Mouse (Mus musculus) lung, embryonic 15.5 days (tissue): ENCODE measurements around the gene Abca14. TPM values are rescaled to one million over a fixed set of nuclear protein-coding genes. Genes with fewer than 3 reads are reported as not detected.

Experiments used
- ATAC-seq: fragments of 200-750 bp; cut with Nextera tagmentation; 2 replicates; pipeline ENCODE4 v1.8.0; 2017; ENCODE audit warnings: moderate number of reproducible peaks, borderline replicate concordance; ENCODE audit not compliant: low FRiP score, low TSS enrichment; ENCODE audit errors: extremely low read depth
- H3K27ac ChIP-seq: fragments of 300-500 bp; sonication (generic); 2 replicates; pipeline ENCODE4 v1.5.1; 2015; ENCODE audit warnings: moderate library complexity, mild to moderate bottlenecking, inconsistent platforms
- H3K27me3 ChIP-seq: fragments of 300-500 bp; sonication (generic); 2 replicates; pipeline ENCODE4 v1.6.1; 2015; ENCODE audit warnings: inconsistent platforms
- H3K36me3 ChIP-seq: fragments of 300-500 bp; sonication (generic); 2 replicates; pipeline ENCODE4 v1.6.1; 2015; ENCODE audit warnings: inconsistent platforms
- H3K4me1 ChIP-seq: fragments of 300-500 bp; sonication (generic); 2 replicates; pipeline ENCODE4 v1.6.1; 2015; ENCODE audit warnings: inconsistent platforms
- H3K4me2 ChIP-seq: fragments of 300-500 bp; sonication (generic); 2 replicates; pipeline ENCODE4 v1.6.1; 2015; ENCODE audit warnings: inconsistent platforms, mild to moderate bottlenecking, moderate library complexity
- H3K4me3 ChIP-seq: fragments of 300-500 bp; sonication (generic); 2 replicates; pipeline ENCODE4 v1.5.1; 2015; ENCODE audit warnings: mild to moderate bottlenecking, inconsistent platforms
- H3K9ac ChIP-seq: fragments of 300-500 bp; sonication (generic); 2 replicates; pipeline ENCODE4 v1.6.1; 2015; ENCODE audit warnings: inconsistent platforms
- H3K9me3 ChIP-seq: fragments of 300-500 bp; sonication (generic); 2 replicates; pipeline ENCODE4 v1.6.1; 2016; ENCODE audit warnings: inconsistent platforms
- WGBS: fragments of 180-500 bp; shearing (Covaris S2); methylation state at CpG from one replicate; pipeline ENCODE4 v1.1.7; 2015; 5-methylcytosine and 5-hydroxymethylcytosine counted together
- polyA plus RNA-seq: library from polyadenylated mRNA; unstranded; fragments of >200 nt; fragmentation: Nextera tagmentation; extraction: Ambion mirVana; gene quantifications from 2 replicates; pipeline ENCODE4 v1.2.1, GENCODE M21; 2015

Abca14 gene
- not detected in 2 replicates for polyA plus RNA-seq

DNA sequence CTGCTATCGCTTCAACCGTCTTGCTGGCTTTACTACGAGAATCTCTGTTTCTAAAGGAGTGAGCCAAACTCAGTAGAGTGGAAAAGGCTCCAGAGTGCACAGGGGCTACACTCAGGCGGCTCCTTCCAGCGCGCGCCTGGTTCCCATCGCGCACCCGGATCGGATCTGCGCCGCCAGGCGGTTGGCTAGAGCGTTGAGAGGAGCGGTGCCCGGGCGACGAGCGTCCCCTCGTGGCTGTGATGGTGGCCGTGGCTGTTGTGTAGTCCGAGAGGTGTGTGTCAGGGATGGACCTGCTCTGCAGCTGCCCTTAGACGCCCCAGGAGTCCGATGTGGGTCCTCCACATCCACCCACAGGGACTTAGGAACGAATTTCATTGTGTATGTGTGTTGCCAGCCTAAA lies at the start of gene Abca14:
Abca14 (plus strand) TSS at position 173 of the 400 bp plus-strand sequence.
- Histone ChIP-seq H3K4me2 (no peak within 1 kb of the TSS), H3K27ac (no peak within 1 kb of the TSS), H3K4me1 (peaks cover 15% of the 10 kb centered on the region), H3K9me3 (no peaks in the 10 kb centered on the region), H3K36me3 (no peaks in the 10 kb centered on the region), H3K4me3 (no peak within 1 kb of the TSS), H3K9ac (no peak within 1 kb of the TSS), H3K27me3 (peaks cover 28% of the 10 kb centered on the region)
- 4% methylated on average over 26 of the region's 26 CpGs for WGBS
- ATAC-seq: peak; percentile 73; the same call in 1 of the 2 replicates

GRCm38 (mm10) chr7:120156841-120157409 lies 46.8 kb upstream of the Abca14 start:
- 31% methylated on average over 2 of the region's 2 CpGs for WGBS
- ATAC-seq: no peak
- H3K9ac ChIP-seq: no peak overlapping the region
- no peaks in the 10 kb centered on the region for H3K9me3 ChIP-seq
- H3K36me3 ChIP-seq: no peaks in the 10 kb centered on the region
- H3K27ac ChIP-seq: no peak overlapping the region
- no peak overlapping the region for H3K4me3 ChIP-seq
- no peaks in the 10 kb centered on the region for H3K27me3 ChIP-seq
- no peaks in the 10 kb centered on the region for H3K4me1 ChIP-seq
- H3K4me2 ChIP-seq: no peak overlapping the region

DNA sequence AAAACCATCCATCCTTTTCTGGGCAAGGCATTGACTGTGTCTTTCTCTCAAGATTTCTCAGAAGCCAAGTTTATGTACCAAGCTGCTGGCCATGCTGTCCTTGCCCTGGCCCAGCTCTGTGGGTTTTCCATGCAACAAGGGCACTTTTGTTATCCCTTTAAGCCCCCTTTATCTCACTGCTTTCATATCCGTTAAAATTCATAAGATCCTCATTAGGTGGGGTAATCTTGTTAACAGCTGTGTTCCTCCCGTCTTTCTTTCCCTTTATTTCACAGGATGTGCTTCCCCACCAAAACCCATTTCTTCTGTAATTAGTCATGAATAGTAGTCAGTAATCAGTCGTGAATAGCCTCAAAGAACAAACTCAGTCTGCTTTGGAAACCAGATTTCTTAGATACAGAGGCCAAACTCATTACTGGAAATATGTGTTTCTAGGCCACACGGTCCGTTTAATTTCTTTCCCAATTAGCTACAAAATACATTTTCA lies 46.1 kb upstream of the Abca14 start:
- no peak overlapping the region for H3K27ac ChIP-seq
- 57% methylated on average over 5 of the region's 5 CpGs for WGBS
- H3K36me3 ChIP-seq: no peaks in the 10 kb centered on the region
- H3K4me2 ChIP-seq: no peak overlapping the region
- ATAC-seq: no peak
- H3K9ac ChIP-seq: no peak overlapping the region
- H3K27me3 ChIP-seq: no peaks in the 10 kb centered on the region
- no peaks in the 10 kb centered on the region for H3K9me3 ChIP-seq
- no peak overlapping the region for H3K4me3 ChIP-seq
- no peaks in the 10 kb centered on the region for H3K4me1 ChIP-seq

DNA sequence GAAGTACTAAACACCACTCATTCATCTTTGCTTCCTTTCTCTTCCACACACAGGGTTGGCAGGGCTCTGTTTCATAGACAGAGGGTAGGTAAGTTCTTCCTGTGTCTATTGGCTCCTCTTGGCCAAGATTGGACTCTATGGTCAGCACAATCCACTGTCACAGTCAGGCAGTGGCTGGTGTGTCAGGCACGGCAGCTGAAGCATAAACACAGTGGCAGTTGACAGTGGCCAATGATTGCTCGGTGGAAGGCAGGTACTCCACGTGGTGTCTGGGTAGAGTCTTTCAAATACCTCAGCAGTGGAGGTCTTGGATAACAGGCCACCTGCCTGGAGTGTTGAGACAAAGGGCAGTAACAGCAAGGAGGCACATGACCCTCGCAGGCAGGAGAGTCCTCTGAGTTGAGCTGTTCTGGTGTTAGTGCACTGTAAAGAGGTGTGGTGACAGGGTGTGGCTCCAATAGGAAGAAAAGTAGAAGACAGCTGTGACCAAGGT lies 45.6 kb upstream of the Abca14 start:
- Histone ChIP-seq H3K27ac (no peak overlapping the region), H3K9me3 (no peaks in the 10 kb centered on the region), H3K9ac (no peak overlapping the region), H3K4me1 (no peaks in the 10 kb centered on the region), H3K4me3 (no peak overlapping the region), H3K4me2 (no peak overlapping the region), H3K36me3 (no peaks in the 10 kb centered on the region), H3K27me3 (no peaks in the 10 kb centered on the region)
- no peak for ATAC-seq
- WGBS: 37% methylated on average over 4 of the region's 4 CpGs

DNA sequence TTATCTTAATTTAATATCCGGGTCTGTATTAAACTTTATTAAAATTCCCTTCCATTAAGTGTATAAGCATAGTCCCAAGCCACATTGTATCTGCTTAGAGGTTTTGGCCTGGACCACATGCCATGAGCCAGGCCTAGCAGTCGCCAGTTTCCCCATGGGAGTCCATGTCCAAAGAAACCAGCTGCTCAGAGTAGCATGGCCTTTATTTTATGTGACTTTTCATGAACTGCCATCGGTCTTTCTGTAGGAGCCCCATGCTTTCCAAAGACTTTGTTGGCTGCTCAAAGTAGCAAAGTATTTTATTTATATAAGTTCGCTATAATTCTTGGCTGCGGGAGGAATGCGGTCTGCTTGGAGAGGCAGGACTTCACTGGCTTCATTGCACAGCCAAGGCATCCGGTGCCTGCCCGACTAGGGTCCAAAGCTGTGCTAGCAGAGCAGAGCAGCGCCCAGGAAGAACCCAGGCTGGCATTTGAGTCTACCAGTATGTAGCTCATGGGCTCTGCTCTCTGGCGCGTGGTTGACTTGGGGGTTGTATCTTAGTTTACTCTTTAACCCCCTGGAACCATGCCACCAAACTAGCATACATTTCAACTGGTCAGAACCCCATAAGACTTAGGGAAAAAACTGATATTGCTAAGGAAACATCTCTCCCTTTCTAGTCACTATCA lies 40.0 kb upstream of the Abca14 start:
- Histone ChIP-seq H3K4me3 (no peak overlapping the region), H3K9me3 (no peaks in the 10 kb centered on the region), H3K9ac (no peak overlapping the region), H3K27me3 (no peaks in the 10 kb centered on the region), H3K4me1 (no peaks in the 10 kb centered on the region), H3K36me3 (no peaks in the 10 kb centered on the region), H3K27ac (no peak overlapping the region), H3K4me2 (no peak overlapping the region)
- 70% methylated on average over 11 of the region's 11 CpGs for WGBS
- no peak for ATAC-seq

GRCm38 (mm10) chr7:120172188-120172700 lies 31.5 kb upstream of the Abca14 start:
- Histone ChIP-seq H3K4me3 (no peak overlapping the region), H3K27me3 (no peaks in the 10 kb centered on the region), H3K36me3 (no peaks in the 10 kb centered on the region), H3K4me1 (no peaks in the 10 kb centered on the region), H3K9ac (no peak overlapping the region), H3K27ac (no peak overlapping the region), H3K9me3 (no peaks in the 10 kb centered on the region), H3K4me2 (no peak overlapping the region)
- ATAC-seq: peak; percentile 42; the same call in 1 of the 2 replicates
- 64% methylated on average over 1 of the region's 1 CpGs for WGBS

DNA sequence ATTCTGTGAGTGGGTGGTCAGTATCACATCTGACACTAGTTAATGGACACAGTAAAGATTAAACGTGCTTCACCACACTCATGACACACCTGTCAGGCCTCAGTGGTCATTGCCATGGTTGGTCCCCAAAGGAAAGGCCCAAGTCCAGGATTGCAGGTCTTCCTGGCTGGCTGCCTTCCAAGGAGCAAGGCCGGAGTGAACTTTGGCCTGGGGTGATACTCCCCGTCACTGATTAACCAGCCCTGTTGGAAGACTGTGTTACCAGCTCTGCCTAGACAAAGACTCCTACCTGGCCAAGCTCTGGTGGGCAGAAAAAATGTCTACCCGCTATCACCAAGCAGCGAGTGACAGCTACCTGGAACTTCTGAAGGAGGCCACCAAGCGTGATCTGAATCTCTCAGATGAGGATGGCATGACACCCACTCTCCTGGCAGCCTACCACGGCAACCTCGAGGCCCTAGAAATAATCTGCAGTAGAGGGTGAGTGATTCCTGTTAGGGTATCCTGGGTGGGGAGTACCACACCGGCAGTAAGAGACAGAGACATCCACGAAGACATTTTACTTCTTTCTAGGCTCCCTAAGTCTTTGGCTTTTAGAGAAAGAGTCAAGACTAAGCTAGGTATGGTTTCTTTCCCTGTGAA lies 30.0 kb upstream of the Abca14 start, which contains the start of gene Anks4b:
Anks4b (plus strand) TSS at position 256 of the 642 bp plus-strand sequence.
- Histone ChIP-seq H3K9ac (no peak within 1 kb of the TSS), H3K4me1 (0 out of 2 replicates have a peak, but pooled peaks cover under 1% of the 10 kb centered on the region), H3K36me3 (no peaks in the 10 kb centered on the region), H3K27ac (no peak within 1 kb of the TSS), H3K9me3 (no peaks in the 10 kb centered on the region), H3K4me3 (no peak within 1 kb of the TSS), H3K27me3 (no peaks in the 10 kb centered on the region), H3K4me2 (no peak within 1 kb of the TSS)
- no peak for ATAC-seq
- 80% methylated on average over 10 of the region's 10 CpGs for WGBS

- no peak overlapping the region for H3K4me2 ChIP-seq
- WGBS: 68% methylated on average over 11 of the region's 11 CpGs
- H3K4me1 ChIP-seq: 0 out of 2 replicates have a peak, but pooled peaks cover 4% of the 10 kb centered on the region
- no peaks in the 10 kb centered on the region for H3K27me3 ChIP-seq
- H3K9ac ChIP-seq: no peak overlapping the region
- no peak overlapping the region for H3K27ac ChIP-seq
- no peaks in the 10 kb centered on the region for H3K9me3 ChIP-seq
- no peak for ATAC-seq
- no peak overlapping the region for H3K4me3 ChIP-seq
- H3K36me3 ChIP-seq: no peaks in the 10 kb centered on the region
These were observed 28.8 kb upstream of the Abca14 start for GRCm38 (mm10) chr7:120174723-120175504.

- H3K4me3 ChIP-seq: no peak overlapping the region
These were observed 26.1 kb upstream of the Abca14 start for GRCm38 (mm10) chr7:120177611-120178010.

GRCm38 (mm10) chr7:120178935-120179334 lies 24.8 kb upstream of the Abca14 start:
- H3K27me3 ChIP-seq: no peaks in the 10 kb centered on the region
- H3K4me1 ChIP-seq: 0 out of 2 replicates have a peak, but pooled peaks cover 4% of the 10 kb centered on the region
- H3K4me2 ChIP-seq: no peak overlapping the region
- H3K36me3 ChIP-seq: no peaks in the 10 kb centered on the region
- ATAC-seq: peak; percentile 35; the same call in 1 of the 2 replicates
- 6% methylated on average over 2 of the region's 2 CpGs for WGBS
- H3K4me3 ChIP-seq: no peak overlapping the region
- no peak overlapping the region for H3K27ac ChIP-seq
- no peaks in the 10 kb centered on the region for H3K9me3 ChIP-seq
- no peak overlapping the region for H3K9ac ChIP-seq

More at GRCm38 (mm10) chr7:120177611-120178010, 26.1 kb upstream of the Abca14 start:
- ATAC-seq: no peak
- Histone ChIP-seq H3K27me3 (no peaks in the 10 kb centered on the region), H3K4me1 (0 out of 2 replicates have a peak, but pooled peaks cover 4% of the 10 kb centered on the region), H3K9me3 (no peaks in the 10 kb centered on the region), H3K4me2 (no peak overlapping the region), H3K9ac (no peak overlapping the region), H3K27ac (no peak overlapping the region), H3K36me3 (no peaks in the 10 kb centered on the region)
- WGBS: 72% methylated on average over 3 of the region's 3 CpGs

GRCm38 (mm10) chr7:120180547-120180946 lies 23.2 kb upstream of the Abca14 start:
- WGBS: 75% methylated on average over 5 of the region's 5 CpGs

More at GRCm38 (mm10) chr7:120180547-120180946, 23.2 kb upstream of the Abca14 start:
- H3K27me3 ChIP-seq: no peaks in the 10 kb centered on the region
- H3K4me2 ChIP-seq: no peak overlapping the region
- no peak overlapping the region for H3K4me3 ChIP-seq
- no peaks in the 10 kb centered on the region for H3K9me3 ChIP-seq
- no peaks in the 10 kb centered on the region for H3K36me3 ChIP-seq
- no peak for ATAC-seq
- 0 out of 2 replicates have a peak, but pooled peaks cover 4% of the 10 kb centered on the region for H3K4me1 ChIP-seq
- H3K27ac ChIP-seq: no peak overlapping the region
- no peak overlapping the region for H3K9ac ChIP-seq
